Mouse (Mus musculus) lung, postnatal 0 days (tissue): ENCODE results near the gene Foxq1.

Experiments
- CTCF ChIP-seq: IDR thresholded peaks from 2 replicates; pipeline ENCODE4 v1.5.1; 2016; ENCODE audit warnings: antibody characterized with exemption, mild to moderate bottlenecking
- EP300 ChIP-seq: IDR thresholded peaks from 2 replicates; pipeline ENCODE4 v1.6.1; 2016; ENCODE audit warnings: antibody characterized with exemption, mild to moderate bottlenecking, control low read depth

- TF ChIP-seq EP300 = no peak
- no peak for TF ChIP-seq CTCF
These were observed 21.2 kb upstream of the Foxq1 start for GRCm38 (mm10) chr13:31534726-31535125.
